ENCODE assay signal across 8 mouse cellular contexts in genomic region chr17:46455110-46455691, GRCm38 (mm10). TPM values are rescaled to one million over a fixed set of nuclear protein-coding genes. Genes with fewer than 3 reads are reported as not detected.
A peak's percentile ranks its signal among the peaks of the same experiment; 100 is the strongest.
DNase-seq lines count a peak whose midpoint lies in the region; ATAC-seq and TF ChIP-seq lines count a peak whose summit lies in the region.

No protein-coding gene starts in this region.

- no peak overlapping the region for H3K27ac ChIP-seq in kidney, postnatal 0 days

- H3K4me3 ChIP-seq in kidney, postnatal 0 days (replicated peaks; ENCODE audit: low read depth, low read length), result peak overlapping the region; percentile 38

- WGBS in kidney, postnatal 0 days, result 2% methylated on average over 33 of the region's 33 CpGs

- peak; percentile 66 to 67 for DNase-seq in cerebellum, postnatal 10 days
- peak; percentile 37 for DNase-seq in ES-CJ7 (ENCODE audit: low read depth, low spot score)
- DNase-seq in kidney, postnatal 0 days (ENCODE audit: low spot score), result peak; percentile 32
- DNase-seq in lung, postnatal 25 days (ENCODE audit: low spot score), result peak; percentile 12
- DNase-seq in thymus, postnatal 25 days, result peak; percentile 26
- no peak for DNase-seq in cerebellum, adult 18-20 months

- no peaks in the 10 kb centered on the region for H3K36me3 ChIP-seq in kidney, postnatal 0 days (ENCODE audit: insufficient read depth, low read length)

- H3K4me1 ChIP-seq in kidney, postnatal 0 days (replicated peaks; ENCODE audit: insufficient read depth, low read length), result peaks cover 12% of the 10 kb centered on the region; the same call in 1 of the 2 replicates

- no peaks in the 10 kb centered on the region for H3K9me3 ChIP-seq in kidney, postnatal 0 days (replicated peaks; ENCODE audit: low read length)

- no peak overlapping the region for H3K9ac ChIP-seq in kidney, postnatal 0 days (ENCODE audit: low read depth, low read length)

- no peak for ATAC-seq in cerebellum, adult (ENCODE audit: insufficient number of reproducible peaks, low FRiP score, low TSS enrichment)
- peak; percentile 20; the same call in 1 of the 2 replicates for ATAC-seq in granulocyte monocyte progenitor cell, adult 5-6 weeks (replicated peaks; ENCODE audit: poor library complexity, severe bottlenecking)
- no peak for ATAC-seq in kidney, postnatal 0 days (replicated peaks; ENCODE audit: low FRiP score, low read depth)

- peak overlapping the region; percentile 76 for H3K4me2 ChIP-seq in kidney, postnatal 0 days (ENCODE audit: low read length)

- H3K27me3 ChIP-seq in kidney, postnatal 0 days (ENCODE audit: insufficient read depth, low read length), result peaks cover 35% of the 10 kb centered on the region

- no peak for TF ChIP-seq CTCF in kidney, postnatal 0 days (IDR thresholded peaks at IDR 0.05; ENCODE audit: low read depth)

RNA-seq across cellular contexts. Expression of gene Slc22a7, which starts 16.9 kb away (rescaled TPM):
- not detected in 2 replicates for total RNA-seq in granulocyte monocyte progenitor cell, adult 5-6 weeks (2014; fragmentation: Nextera tagmentation)
- not detected in 2 replicates for total RNA-seq in granulocyte monocyte progenitor cell, adult 5-6 weeks (2017)
- polyA plus RNA-seq in kidney, postnatal 0 days (2015; fragmentation: Nextera tagmentation; extraction: Ambion mirVana), result 1.6 and 1.9 TPM in 2 replicates

RNA-seq across cellular contexts. Expression of gene Crip3, which starts 26.5 kb away (rescaled TPM):
- not detected in 2 replicates for total RNA-seq in granulocyte monocyte progenitor cell, adult 5-6 weeks (2014; fragmentation: Nextera tagmentation)
- total RNA-seq in granulocyte monocyte progenitor cell, adult 5-6 weeks (2017), result not detected in 2 replicates
- 0.34 TPM in 2 replicates for polyA plus RNA-seq in kidney, postnatal 0 days (2015; fragmentation: Nextera tagmentation; extraction: Ambion mirVana)

RNA-seq across cellular contexts. Expression of gene Ttbk1, which starts 32.3 kb away (rescaled TPM):
- total RNA-seq in granulocyte monocyte progenitor cell, adult 5-6 weeks (2014; fragmentation: Nextera tagmentation), result 0.09 TPM in 1 of 2 replicates, not detected in the other
- not detected in 2 replicates for total RNA-seq in granulocyte monocyte progenitor cell, adult 5-6 weeks (2017)
- polyA plus RNA-seq in kidney, postnatal 0 days (2015; fragmentation: Nextera tagmentation; extraction: Ambion mirVana), result 0.10 and 0.11 TPM in 2 replicates

RNA-seq across cellular contexts. Expression of gene Dnph1, which starts 41.3 kb away (rescaled TPM):
- 33.1 and 50.1 TPM in 2 replicates for total RNA-seq in granulocyte monocyte progenitor cell, adult 5-6 weeks (2014; fragmentation: Nextera tagmentation)
- total RNA-seq in granulocyte monocyte progenitor cell, adult 5-6 weeks (2017), result 18.8 and 25.8 TPM in 2 replicates
- polyA plus RNA-seq in kidney, postnatal 0 days (2015; fragmentation: Nextera tagmentation; extraction: Ambion mirVana), result 31.8 and 32.7 TPM in 2 replicates

Comparison
In these comparisons a context has a peak if more than half of its experiments do, and no peak if none do; other contexts are left out.
1. DNase-seq: peak in cerebellum, postnatal 10 days (2 of 2), ES-CJ7 (single experiment), kidney, postnatal 0 days (single experiment), lung, postnatal 25 days (single experiment) and thymus, postnatal 25 days (single experiment); none in cerebellum, adult 18-20 months (0 of 2).